Mouse (Mus musculus): Measurements from ENCODE around the gene Sfxn2. TPM values are rescaled to one million over a fixed set of nuclear protein-coding genes. Genes with fewer than 3 reads are reported as not detected.

The Sfxn2 gene
- total RNA-seq, 2 experiments from 2014 or later, result 10.9 to 11.8 TPM

GRCm38 (mm10) chr19:46623790-46624772 lies 50.9 kb downstream of the Sfxn2 start:
- no peak for ATAC-seq (replicated peaks; ENCODE audit: poor library complexity, severe bottlenecking)

GRCm38 (mm10) chr19:46625015-46625414 lies 51.9 kb downstream of the Sfxn2 start:
- ATAC-seq (replicated peaks; ENCODE audit: poor library complexity, severe bottlenecking), result no peak

- ATAC-seq (replicated peaks; ENCODE audit: poor library complexity, severe bottlenecking), result no peak
These were observed 52.4 kb downstream of the Sfxn2 start for GRCm38 (mm10) chr19:46625519-46625918.

GRCm38 (mm10) chr19:46628403-46628802 lies 55.2 kb downstream of the Sfxn2 start:
- no peak for ATAC-seq (replicated peaks; ENCODE audit: poor library complexity, severe bottlenecking)

- peak; percentile 67 for ATAC-seq (replicated peaks; ENCODE audit: poor library complexity, severe bottlenecking)
These were observed 56.6 kb downstream of the Sfxn2 start for GRCm38 (mm10) chr19:46629807-46630206.

GRCm38 (mm10) chr19:46631637-46632036 lies 58.5 kb downstream of the Sfxn2 start:
- no peak for ATAC-seq (replicated peaks; ENCODE audit: poor library complexity, severe bottlenecking)

GRCm38 (mm10) chr19:46635766-46636165 lies 62.6 kb downstream of the Sfxn2 start:
- no peak for ATAC-seq (replicated peaks; ENCODE audit: poor library complexity, severe bottlenecking)

GRCm38 (mm10) chr19:46637598-46637997 lies 64.4 kb downstream of the Sfxn2 start:
- ATAC-seq (replicated peaks; ENCODE audit: poor library complexity, severe bottlenecking), result no peak

- no peak for ATAC-seq (replicated peaks; ENCODE audit: poor library complexity, severe bottlenecking)
These were observed 65.9 kb downstream of the Sfxn2 start for GRCm38 (mm10) chr19:46639053-46639452.

GRCm38 (mm10) chr19:46639496-46639895 lies 66.3 kb downstream of the Sfxn2 start:
- no peak for ATAC-seq (replicated peaks; ENCODE audit: poor library complexity, severe bottlenecking)

GRCm38 (mm10) chr19:46640780-46641179 lies 67.6 kb downstream of the Sfxn2 start:
- no peak for ATAC-seq (replicated peaks; ENCODE audit: poor library complexity, severe bottlenecking)

GRCm38 (mm10) chr19:46641420-46642085 lies 68.4 kb downstream of the Sfxn2 start:
- peak; percentile 53 for ATAC-seq (replicated peaks; ENCODE audit: poor library complexity, severe bottlenecking)

- ATAC-seq (replicated peaks; ENCODE audit: poor library complexity, severe bottlenecking), result no peak
These were observed 69.1 kb downstream of the Sfxn2 start for GRCm38 (mm10) chr19:46642136-46642753.

GRCm38 (mm10) chr19:46643236-46643635 lies 70.1 kb downstream of the Sfxn2 start:
- no peak for ATAC-seq (replicated peaks; ENCODE audit: poor library complexity, severe bottlenecking)

GRCm38 (mm10) chr19:46644343-46644792 lies 71.2 kb downstream of the Sfxn2 start:
- no peak for ATAC-seq (replicated peaks; ENCODE audit: poor library complexity, severe bottlenecking)

GRCm38 (mm10) chr19:46644793-46645602 lies 71.8 kb downstream of the Sfxn2 start:
- ATAC-seq (replicated peaks; ENCODE audit: poor library complexity, severe bottlenecking), result no peak

- no peak for ATAC-seq (replicated peaks; ENCODE audit: poor library complexity, severe bottlenecking)
These were observed 72.9 kb downstream of the Sfxn2 start for GRCm38 (mm10) chr19:46646041-46646481.

- no peak for ATAC-seq (replicated peaks; ENCODE audit: poor library complexity, severe bottlenecking)
These were observed 74.1 kb downstream of the Sfxn2 start for GRCm38 (mm10) chr19:46647254-46647653.

All from granulocyte monocyte progenitor cell, adult 5-6 weeks (primary cell).